Mouse (Mus musculus) adipocyte (in vitro differentiated cells): ENCODE data around the gene Ctsr.
"Not testable (repeated sequence)": the region's sequence is repeated elsewhere in the genome, so short reads cannot be mapped to it uniquely, and the experiment has no call there.

Experiments used
- DNase-seq: peaks from one replicate; pipeline ENCODE4 v3.0.0-alpha.2; 2016; ENCODE audit warnings: low spot score

Gene Ctsr

GRCm38 (mm10) chr13:61164156-61164555, at the start of gene Ctsr:
TSS of gene Ctsr (minus strand) at chr13:61164256.
- no peak for DNase-seq

- DNase-seq, result no peak
Observed at GRCm38 (mm10) chr13:61203310-61203709, 39.3 kb upstream of the Ctsr start, which contains the start of gene Cts6. TSS of gene Cts6 (minus strand) at chr13:61203410.

GRCm38 (mm10) chr13:61185151-61185933, 21.3 kb upstream of the Ctsr start:
- not testable (repeated sequence) for DNase-seq

GRCm38 (mm10) chr13:61164622-61165021, 566 bp upstream of the Ctsr start:
- no peak for DNase-seq
